8 mouse cellular contexts compared by ENCODE assay signal in the genomic region with DNA sequence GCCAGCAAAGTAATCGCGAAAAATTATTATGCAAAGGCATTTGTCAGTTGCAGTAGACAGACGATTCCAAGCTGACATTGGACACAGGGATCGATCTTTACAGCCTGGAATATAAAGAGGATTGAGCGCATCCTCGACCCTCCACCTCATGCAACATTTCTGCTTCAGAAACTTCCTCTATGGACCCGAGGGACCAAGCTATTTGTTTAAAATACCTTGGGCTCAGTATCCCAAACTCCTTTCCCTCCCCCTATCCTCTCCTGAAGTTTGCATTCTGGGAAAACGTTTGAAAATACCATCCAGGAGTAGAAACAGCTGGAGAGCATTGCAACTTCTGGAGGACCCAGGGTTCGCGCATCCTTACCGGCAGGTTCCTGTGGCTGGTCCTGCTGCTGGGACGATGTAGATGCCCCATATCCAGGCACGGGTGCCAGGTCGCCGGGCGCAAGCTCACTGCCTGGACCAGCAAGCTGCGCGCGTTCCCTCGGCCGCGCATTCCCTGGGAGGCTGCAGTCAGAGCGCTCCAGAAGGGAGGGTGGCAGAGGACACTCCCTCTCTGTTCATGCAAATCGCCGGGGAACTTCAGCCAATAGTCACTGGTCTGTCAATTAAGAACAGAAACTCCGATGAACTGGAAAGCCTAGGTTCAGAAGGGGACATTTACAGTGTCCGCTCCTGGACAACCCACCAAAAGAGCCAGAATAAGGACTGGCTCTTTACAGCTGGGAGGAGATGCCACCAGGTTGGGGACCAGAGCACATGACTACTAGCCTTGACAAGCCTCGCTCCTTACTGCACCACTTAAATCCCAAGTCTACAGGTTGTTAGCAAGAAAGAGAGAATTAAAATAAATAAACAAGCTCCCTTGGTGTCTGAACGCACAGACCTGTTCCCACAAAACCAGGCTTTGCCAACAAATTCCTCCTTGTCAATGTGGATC. TPM values are rescaled to one million over a fixed set of nuclear protein-coding genes. Genes with fewer than 3 reads are reported as not detected.
DNase-seq lines count a peak whose midpoint lies in the region; ATAC-seq lines count a peak whose summit lies in the region.

A gene (minus strand): TSS at position 902 of the 940 bp plus-strand sequence.

- H3K4me2 ChIP-seq in forebrain, embryonic 14.5 days (ENCODE audit: low read length) = peak within 1 kb of the TSS; percentile 96
- H3K4me2 ChIP-seq in hindbrain, embryonic 14.5 days (replicated peaks) = peak within 1 kb of the TSS; percentile 97
- peak within 1 kb of the TSS; percentile 96 for H3K4me2 ChIP-seq in neural tube, embryonic 13.5 days

- WGBS in forebrain, embryonic 14.5 days = 4% methylated on average over 29 of the region's 29 CpGs
- WGBS in hindbrain, embryonic 14.5 days = 1% methylated on average over 29 of the region's 29 CpGs
- 2% methylated on average over 29 of the region's 29 CpGs for WGBS in neural tube, embryonic 13.5 days

- peak; percentile 5 to 37 for DNase-seq in adrenal gland, adult (ENCODE audit: inconsistent age in 2 of 2, low spot score in 1 of 2)
- no peak for DNase-seq in adrenal gland, adult 18-20 months (ENCODE audit: low spot score in 2 of 2)
- peak; percentile 19 for DNase-seq in ZHBTc4 (ENCODE audit: low read depth, low spot score)
- peak; percentile 55 for DNase-seq in forebrain, embryonic 14.5 days (ENCODE audit: low spot score)
- no peak for DNase-seq in hindbrain, embryonic 14.5 days (ENCODE audit: low spot score)
- DNase-seq in liver = peak; percentile 5
- no peak for DNase-seq in thymus, postnatal 36 days

- H3K27me3 ChIP-seq in forebrain, embryonic 14.5 days (replicated peaks; ENCODE audit: control insufficient read depth, insufficient read depth, low read length) = 0 out of 2 replicates have a peak, but pooled peaks cover 8% of the 10 kb centered on the region
- H3K27me3 ChIP-seq in hindbrain, embryonic 14.5 days (ENCODE audit: control insufficient read depth, insufficient read depth, low read length) = no peaks in the 10 kb centered on the region
- H3K27me3 ChIP-seq in neural tube, embryonic 13.5 days = peaks cover 13% of the 10 kb centered on the region

- no peak within 1 kb of the TSS for H3K27ac ChIP-seq in forebrain, embryonic 14.5 days (ENCODE audit: low read depth, low read length)
- no peak within 1 kb of the TSS for H3K27ac ChIP-seq in hindbrain, embryonic 14.5 days
- no peak within 1 kb of the TSS for H3K27ac ChIP-seq in neural tube, embryonic 13.5 days (replicated peaks)

- H3K9me3 ChIP-seq in forebrain, embryonic 14.5 days (replicated peaks; ENCODE audit: control insufficient read depth, low read length) = no peaks in the 10 kb centered on the region
- H3K9me3 ChIP-seq in hindbrain, embryonic 14.5 days (ENCODE audit: control insufficient read depth, low read length) = no peaks in the 10 kb centered on the region
- H3K9me3 ChIP-seq in neural tube, embryonic 13.5 days = no peaks in the 10 kb centered on the region

- peaks cover 9% of the 10 kb centered on the region for H3K4me1 ChIP-seq in forebrain, embryonic 14.5 days (ENCODE audit: control insufficient read depth, insufficient read depth, low read length)
- peaks cover 7% of the 10 kb centered on the region for H3K4me1 ChIP-seq in hindbrain, embryonic 14.5 days (replicated peaks; ENCODE audit: control insufficient read depth, insufficient read depth, low read length)
- peaks cover 20% of the 10 kb centered on the region for H3K4me1 ChIP-seq in neural tube, embryonic 13.5 days (replicated peaks)

- H3K9ac ChIP-seq in forebrain, embryonic 14.5 days (ENCODE audit: low read length) = peak within 1 kb of the TSS; percentile 60
- H3K9ac ChIP-seq in hindbrain, embryonic 14.5 days = peak within 1 kb of the TSS; percentile 46
- peak within 1 kb of the TSS; percentile 67 for H3K9ac ChIP-seq in neural tube, embryonic 13.5 days

- no peaks in the 10 kb centered on the region for H3K36me3 ChIP-seq in forebrain, embryonic 14.5 days (ENCODE audit: control insufficient read depth, insufficient read depth, low read length)
- H3K36me3 ChIP-seq in hindbrain, embryonic 14.5 days (replicated peaks; ENCODE audit: control insufficient read depth, insufficient read depth) = no peaks in the 10 kb centered on the region
- no peaks in the 10 kb centered on the region for H3K36me3 ChIP-seq in neural tube, embryonic 13.5 days

- ATAC-seq in forebrain, embryonic 14.5 days = peak; percentile 78
- peak; percentile 76; the same call in 1 of the 2 replicates for ATAC-seq in hindbrain, embryonic 14.5 days (ENCODE audit: low FRiP score)
- peak; percentile 84 for ATAC-seq in neural tube, embryonic 13.5 days (ENCODE audit: low read depth)

- H3K4me3 ChIP-seq in forebrain, embryonic 14.5 days (ENCODE audit: low read depth, low read length) = peak within 1 kb of the TSS; percentile 45
- H3K4me3 ChIP-seq in hindbrain, embryonic 14.5 days (replicated peaks; ENCODE audit: low read length) = peak within 1 kb of the TSS; percentile 51
- H3K4me3 ChIP-seq in neural tube, embryonic 13.5 days = peak within 1 kb of the TSS; percentile 52

RNA-seq across cellular contexts. Expression of the gene that starts here (rescaled TPM):
- under 1 TPM; 0.50 to 0.51 TPM for total RNA-seq in adrenal gland, adult 18-20 months (2021)
- polyA plus RNA-seq in forebrain, embryonic 14.5 days (2014; fragmentation: Nextera tagmentation; extraction: Ambion mirVana) = 5.2 and 5.7 TPM in 2 replicates
- polyA plus RNA-seq in hindbrain, embryonic 14.5 days (2014; fragmentation: Nextera tagmentation; extraction: Ambion mirVana) = 3.8 and 6.6 TPM in 2 replicates
- polyA plus RNA-seq in neural tube, embryonic 13.5 days (2015; fragmentation: Nextera tagmentation; extraction: Ambion mirVana) = 1.8 and 2.0 TPM in 2 replicates

Comparison
In these comparisons a context has a peak if more than half of its experiments do, and no peak if none do; other contexts are left out.
1. DNase-seq: peak in adrenal gland, adult (2 of 2), ZHBTc4 (single experiment), forebrain, embryonic 14.5 days (single experiment) and liver (single experiment); none in adrenal gland, adult 18-20 months (0 of 2), hindbrain, embryonic 14.5 days (single experiment) and thymus, postnatal 36 days (0 of 2).
2. Peak in every context shown above with its lines, with median percentiles within 50 percentile points of each other: ATAC-seq, H3K4me2 ChIP-seq, H3K4me3 ChIP-seq and H3K9ac ChIP-seq.